Comparison of ENCODE assay signal across 26 mouse cellular contexts in the genomic region with DNA sequence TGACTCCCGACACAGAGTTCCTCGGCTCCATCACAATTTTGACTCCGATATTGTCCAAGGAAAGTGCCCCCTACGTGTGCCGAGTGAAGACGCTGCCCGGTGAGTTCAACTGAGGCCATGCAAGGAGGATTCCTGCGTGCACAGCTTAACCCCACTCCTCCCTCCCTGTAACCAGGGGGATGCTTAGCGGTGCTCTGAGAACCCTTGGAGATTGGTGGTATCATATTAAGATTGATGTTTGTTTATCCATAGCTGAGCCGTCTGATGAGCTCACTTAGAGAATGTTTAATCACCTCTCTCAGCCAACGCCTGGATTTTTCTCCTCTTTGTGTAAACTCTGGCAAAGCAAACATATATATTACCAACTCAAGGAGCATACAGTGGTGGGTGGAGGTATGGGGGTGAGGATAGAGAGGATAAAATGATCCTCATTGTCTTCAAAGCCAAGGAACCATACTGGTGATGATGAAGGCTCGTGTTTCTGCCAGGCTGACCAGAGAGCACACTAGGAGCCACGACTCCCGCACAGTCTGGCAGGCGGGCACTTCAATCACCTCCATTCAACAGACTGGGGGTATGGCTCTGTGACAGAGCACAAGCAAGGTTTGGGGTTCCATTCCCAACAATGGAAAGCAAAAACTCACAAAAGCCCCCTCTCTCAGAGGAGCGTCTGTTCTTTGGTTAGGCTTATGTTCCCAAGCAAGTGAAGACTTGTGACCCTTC. TPM values are rescaled to one million over a fixed set of nuclear protein-coding genes. Genes with fewer than 3 reads are reported as not detected.
DNase-seq lines count a peak whose midpoint lies in the region; ATAC-seq and TF ChIP-seq lines count a peak whose summit lies in the region.
"Had no signal": no experiment of that assay in that cellular context is flagged by ENCODE, and none has a peak within 500 bp of the region (broad histone marks: within the 10 kb centered on the region; RNA-seq: fewer than 3 reads in every experiment).

No protein-coding gene starts in this region.

- H3K4me3 ChIP-seq in kidney, postnatal 0 days (replicated peaks; ENCODE audit: low read depth, low read length): no peak overlapping the region
- no peak overlapping the region for H3K4me3 ChIP-seq in small intestine, adult 2 months (ENCODE audit: low read depth, low read length)
- H3K4me3 ChIP-seq: erythroblast, embryonic 14.5 days; forebrain, embryonic 13.5 days; heart, embryonic 10.5 days; left cerebral cortex, adult 2 months; limb, embryonic 10.5 days; lung, embryonic 15.5 days had no signal

- POLR2A ChIA-PET in Patski (lab: Charles Lee): no interaction called here

- no peaks in the 10 kb centered on the region for H3K4me1 ChIP-seq in kidney, postnatal 0 days (replicated peaks; ENCODE audit: insufficient read depth, low read length)
- peaks cover 47% of the 10 kb centered on the region for H3K4me1 ChIP-seq in small intestine, adult 2 months (ENCODE audit: control insufficient read depth, insufficient read depth, insufficient read length, low read length)
- H3K4me1 ChIP-seq: forebrain, embryonic 13.5 days had no signal

- intact Hi-C loops in left cerebral cortex, postnatal 10 days (cut with DNase I): no loop called here

- no peaks in the 10 kb centered on the region for H3K27me3 ChIP-seq in kidney, postnatal 0 days (ENCODE audit: insufficient read depth, low read length)
- no peaks in the 10 kb centered on the region for H3K27me3 ChIP-seq in Patski
- H3K27me3 ChIP-seq in small intestine, adult 2 months (ENCODE audit: control insufficient read depth, insufficient read depth, low read length): no peaks in the 10 kb centered on the region
- H3K27me3 ChIP-seq: forebrain, embryonic 13.5 days; lung, embryonic 15.5 days had no signal

- peak; percentile 22 for DNase-seq in embryo, embryonic 10 days (ENCODE audit: low spot score)
- no peak for DNase-seq in embryo, embryonic 10.5 days (ENCODE audit: low spot score)
- peak; percentile 73 for DNase-seq in kidney, postnatal 0 days (ENCODE audit: low spot score)
- no peak for DNase-seq in kidney, adult 18-20 months
- peak; percentile 22 for DNase-seq in Patski (ENCODE audit: low read depth, low spot score)
- no peak for DNase-seq in left cerebral cortex, postnatal 10 days (ENCODE audit: extremely low spot score in 1 of 2, low spot score in 2 of 2)
- no peak for DNase-seq in adrenal gland, postnatal 36 days
- DNase-seq: adrenal gland, adult 8-10 months; cerebellum, postnatal 10 days; gastrocnemius, postnatal 36 days; layer of hippocampus, adult 9-11 months; right cerebral cortex, postnatal 25 days; thymus, postnatal 25 days had no signal

- no peak overlapping the region for H3K4me2 ChIP-seq in kidney, postnatal 0 days (ENCODE audit: low read length)
- H3K4me2 ChIP-seq: forebrain, embryonic 13.5 days; liver, embryonic 11.5 days; lung, embryonic 15.5 days had no signal

- CTCF ChIA-PET in Patski (lab: Charles Lee): interaction anchor here (1.1 kb wide), 1 partner anchor 36 kb away, joined by 3 read pairs; no protein-coding TSS in a partner anchor

- no peak overlapping the region for H3K9ac ChIP-seq in kidney, postnatal 0 days (ENCODE audit: low read depth, low read length)
- H3K9ac ChIP-seq: forebrain, embryonic 13.5 days; lung, embryonic 15.5 days had no signal

- peak; percentile 17; the same call in 1 of the 2 replicates for ATAC-seq in kidney, postnatal 0 days (replicated peaks; ENCODE audit: low FRiP score, low read depth)
- ATAC-seq in Patski: no peak
- ATAC-seq: forebrain, embryonic 13.5 days had no signal

- H3K9me3 ChIP-seq in kidney, postnatal 0 days (replicated peaks; ENCODE audit: low read length): no peaks in the 10 kb centered on the region
- H3K9me3 ChIP-seq: forebrain, embryonic 13.5 days; heart, embryonic 10.5 days; limb, embryonic 10.5 days; lung, embryonic 15.5 days had no signal

- no peak for TF ChIP-seq POLR2A in small intestine, adult 2 months (IDR thresholded peaks at IDR 0.05; ENCODE audit: low read depth, low read length)

- no peaks in the 10 kb centered on the region for H3K36me3 ChIP-seq in kidney, postnatal 0 days (ENCODE audit: insufficient read depth, low read length)
- peaks cover 63% of the 10 kb centered on the region for H3K36me3 ChIP-seq in small intestine, adult 2 months (ENCODE audit: control insufficient read depth, insufficient read depth, low read length)
- H3K36me3 ChIP-seq: heart, embryonic 10.5 days; limb, embryonic 10.5 days; lung, embryonic 15.5 days had no signal

- no peak overlapping the region for H3K27ac ChIP-seq in kidney, postnatal 0 days
- H3K27ac ChIP-seq in small intestine, adult 2 months (ENCODE audit: insufficient read depth, low read depth, low read length): peak overlapping the region; percentile 82
- H3K27ac ChIP-seq: forebrain, embryonic 13.5 days; heart, embryonic 10.5 days; left cerebral cortex, adult 2 months; limb, embryonic 10.5 days; lung, embryonic 15.5 days had no signal

- in situ Hi-C loops in Patski (cut with MboI; ENCODE audit: low pct_unique_long_range_greater_than_20kb): no loop called here

- WGBS in kidney, postnatal 0 days: 30% methylated on average over 16 of the region's 16 CpGs
- 27% methylated on average over 16 of the region's 16 CpGs for WGBS in small intestine, adult 2 months

- no peak for TF ChIP-seq CTCF in kidney, postnatal 0 days (IDR thresholded peaks at IDR 0.05; ENCODE audit: low read depth)
- no peak for TF ChIP-seq CTCF in Patski (IDR thresholded peaks at IDR 0.05)
- no peak for TF ChIP-seq CTCF in small intestine, adult 2 months (IDR thresholded peaks at IDR 0.05; ENCODE audit: extremely low read depth, insufficient read length, insufficient replicate concordance, low read depth, low read length)

RNA-seq across cellular contexts. Expression of gene Myom3, which starts 14.6 kb away (rescaled TPM):
- polyA plus RNA-seq in kidney, postnatal 0 days (2015; fragmentation: Nextera tagmentation; extraction: Ambion mirVana): 0.39 and 0.54 TPM in 2 replicates
- polyA plus RNA-seq in Patski (2021): 0.18 TPM
- 0.56 and 1.1 TPM in 2 replicates for polyA plus RNA-seq in small intestine, adult 2 months (2012; rRNA removed)
- total RNA-seq in left cerebral cortex, postnatal 10 days (2021): 1 to 10 TPM; 1.2 to 1.6 TPM
- total RNA-seq in adrenal gland, postnatal 36 days (2021): under 1 TPM; 0.16 to 0.33 TPM
- total RNA-seq: megakaryocyte-erythroid progenitor cell, adult 5-6 weeks had no signal
- polyA plus RNA-seq: erythroblast, embryonic 14.5 days; heart, embryonic 10.5 days had no signal

RNA-seq across cellular contexts. Expression of gene Il22ra1, which starts 16.9 kb away (rescaled TPM):
- 0.04 and 0.08 TPM in 2 replicates for polyA plus RNA-seq in kidney, postnatal 0 days (2015; fragmentation: Nextera tagmentation; extraction: Ambion mirVana)
- polyA plus RNA-seq in Patski (2021): not detected
- polyA plus RNA-seq in small intestine, adult 2 months (2012; rRNA removed): 62.3 and 171 TPM in 2 replicates
- total RNA-seq in left cerebral cortex, postnatal 10 days (2021): under 1 TPM; 0.57 to 0.69 TPM
- total RNA-seq in adrenal gland, postnatal 36 days (2021): 1 to 10 TPM in 1 of 2 experiments, under 1 TPM in 1; 0.17 to 1.9 TPM
- total RNA-seq: gastrocnemius, postnatal 36 days; megakaryocyte-erythroid progenitor cell, adult 5-6 weeks; neutrophil, adult 5-6 weeks had no signal
- polyA plus RNA-seq: forebrain, embryonic 13.5 days; heart, postnatal 0 days; hindbrain, embryonic 11.5 days; limb, embryonic 10.5 days; midbrain, postnatal 0 days had no signal

RNA-seq across cellular contexts. Expression of gene Ifnlr1, which starts 58.8 kb away (rescaled TPM):
- polyA plus RNA-seq in kidney, postnatal 0 days (2015; fragmentation: Nextera tagmentation; extraction: Ambion mirVana): 0.83 and 1.3 TPM in 2 replicates
- polyA plus RNA-seq in Patski (2021): 3.1 TPM
- polyA plus RNA-seq in small intestine, adult 2 months (2012; rRNA removed): 4.9 and 11.4 TPM in 2 replicates
- under 1 TPM; 0.24 to 0.26 TPM for total RNA-seq in left cerebral cortex, postnatal 10 days (2021)
- total RNA-seq in adrenal gland, postnatal 36 days (2021): under 1 TPM; 0.07 to 0.10 TPM
- polyA plus RNA-seq: erythroblast, embryonic 14.5 days had no signal

Comparison
In these comparisons a context has a peak if more than half of its experiments do, and no peak if none do; other contexts are left out.
1. DNase-seq: peak in embryo, embryonic 10 days (single experiment), kidney, postnatal 0 days (single experiment) and Patski (single experiment); none in embryo, embryonic 10.5 days (single experiment), kidney, adult 18-20 months (single experiment), left cerebral cortex, postnatal 10 days (0 of 2) and adrenal gland, postnatal 36 days (0 of 2).
2. RNA of gene Il22ra1, which starts 16.9 kb away (polyA plus RNA-seq): 62.3 to 171 TPM in small intestine, adult 2 months; 0.04 to 0.08 TPM in kidney, postnatal 0 days and not detected in Patski (single experiment); every median in the first group is over 10 times any median in the second.